Mouse (Mus musculus): ENCODE results near the gene Adamtsl1. TPM values are rescaled to one million over a fixed set of nuclear protein-coding genes. Genes with fewer than 3 reads are reported as not detected.

The Adamtsl1 gene
- total RNA-seq, 1 experiment = 6.3 TPM

GRCm38 (mm10) chr4:86289511-86290273, 775.7 kb downstream of the Adamtsl1 start:
- Histone ChIP-seq H3K9ac (ENCODE audit: insufficient read depth, low read depth, low read length, poor library complexity, severe bottlenecking) (no peak overlapping the region), H3K9me3 (ENCODE audit: control insufficient read depth, insufficient read depth, low read depth, low read length) (no peaks in the 10 kb centered on the region), H3K36me3 (ENCODE audit: control insufficient read depth, insufficient read depth, low read length, poor library complexity, severe bottlenecking) (no peaks in the 10 kb centered on the region), H3K4me3 (ENCODE audit: insufficient read depth in 1 of 2, low read depth in 1 of 2, low read length in 2 of 2, poor library complexity in 1 of 2, severe bottlenecking in 1 of 2) (no peak overlapping the region), H3K27ac (ENCODE audit: insufficient read depth, low read depth, low read length, poor library complexity, severe bottlenecking) (no peak overlapping the region), H3K4me1 (ENCODE audit: control insufficient read depth in 2 of 2, insufficient read depth in 2 of 2, low read length in 2 of 2, poor library complexity in 1 of 2) (no peaks in the 10 kb centered on the region)
- DNase-seq (ENCODE audit: low read depth, low spot score) = no peak
- in situ Hi-C loops (cut with MboI; ENCODE audit: low sequenced_read_pairs in 2 of 2, unreplicated experiment in 2 of 2) = no loop called here
- TF ChIP-seq ZNF384 (IDR thresholded peaks at IDR 0.05; ENCODE audit: low read depth, low read length) (no peak), CHD2 (IDR thresholded peaks at IDR 0.05; ENCODE audit: low read depth, low read length) (no peak), HCFC1 (IDR thresholded peaks at IDR 0.05; ENCODE audit: borderline replicate concordance, insufficient read depth, low read length) (no peak), ZC3H11A (IDR thresholded peaks at IDR 0.05; ENCODE audit: borderline replicate concordance, low read depth, low read length) (no peak), MAFK (IDR thresholded peaks at IDR 0.05; ENCODE audit: insufficient read depth, low read depth, low read length) (no peak)

GRCm38 (mm10) chr4:86294828-86295251, 780.9 kb downstream of the Adamtsl1 start:
- no peaks in the 10 kb centered on the region for H3K4me1 ChIP-seq (ENCODE audit: control insufficient read depth in 2 of 2, insufficient read depth in 2 of 2, low read length in 2 of 2, poor library complexity in 1 of 2)
- no peaks in the 10 kb centered on the region for H3K9me3 ChIP-seq (ENCODE audit: control insufficient read depth, insufficient read depth, low read depth, low read length)
- no peaks in the 10 kb centered on the region for H3K36me3 ChIP-seq (ENCODE audit: control insufficient read depth, insufficient read depth, low read length, poor library complexity, severe bottlenecking)
- no peak for TF ChIP-seq ZNF384 (IDR thresholded peaks at IDR 0.05; ENCODE audit: low read depth, low read length)
- no peak overlapping the region for H3K9ac ChIP-seq (ENCODE audit: insufficient read depth, low read depth, low read length, poor library complexity, severe bottlenecking)
- no peak overlapping the region for H3K27ac ChIP-seq (ENCODE audit: insufficient read depth, low read depth, low read length, poor library complexity, severe bottlenecking)
- no peak overlapping the region for H3K4me3 ChIP-seq (ENCODE audit: insufficient read depth in 1 of 2, low read depth in 1 of 2, low read length in 2 of 2, poor library complexity in 1 of 2, severe bottlenecking in 1 of 2)
- no peak for DNase-seq (ENCODE audit: low read depth, low spot score)
- in situ Hi-C loops (cut with MboI; ENCODE audit: low sequenced_read_pairs in 2 of 2, unreplicated experiment in 2 of 2) = no loop called here

- no peaks in the 10 kb centered on the region for H3K9me3 ChIP-seq (ENCODE audit: control insufficient read depth, insufficient read depth, low read depth, low read length)
- DNase-seq (ENCODE audit: low read depth, low spot score) = no peak
- TF ChIP-seq ZNF384 (IDR thresholded peaks at IDR 0.05; ENCODE audit: low read depth, low read length) = no peak
- H3K27ac ChIP-seq (ENCODE audit: insufficient read depth, low read depth, low read length, poor library complexity, severe bottlenecking) = no peak overlapping the region
- no peak overlapping the region for H3K9ac ChIP-seq (ENCODE audit: insufficient read depth, low read depth, low read length, poor library complexity, severe bottlenecking)
- no peaks in the 10 kb centered on the region for H3K4me1 ChIP-seq (ENCODE audit: control insufficient read depth in 2 of 2, insufficient read depth in 2 of 2, low read length in 2 of 2, poor library complexity in 1 of 2)
- no peak overlapping the region for H3K4me3 ChIP-seq (ENCODE audit: insufficient read depth in 1 of 2, low read depth in 1 of 2, low read length in 2 of 2, poor library complexity in 1 of 2, severe bottlenecking in 1 of 2)
- H3K36me3 ChIP-seq (ENCODE audit: control insufficient read depth, insufficient read depth, low read length, poor library complexity, severe bottlenecking) = no peaks in the 10 kb centered on the region
- in situ Hi-C loops (cut with MboI; ENCODE audit: low sequenced_read_pairs in 2 of 2, unreplicated experiment in 2 of 2) = no loop called here
Observed at GRCm38 (mm10) chr4:86301469-86301868, 787.5 kb downstream of the Adamtsl1 start.

- DNase-seq (ENCODE audit: low read depth, low spot score) = no peak
- TF ChIP-seq ZNF384 (IDR thresholded peaks at IDR 0.05; ENCODE audit: low read depth, low read length) (no peak), HCFC1 (IDR thresholded peaks at IDR 0.05; ENCODE audit: borderline replicate concordance, insufficient read depth, low read length) (no peak), MAFK (IDR thresholded peaks at IDR 0.05; ENCODE audit: insufficient read depth, low read depth, low read length) (no peak), CHD2 (IDR thresholded peaks at IDR 0.05; ENCODE audit: low read depth, low read length) (no peak), ZC3H11A (IDR thresholded peaks at IDR 0.05; ENCODE audit: borderline replicate concordance, low read depth, low read length) (no peak)
- H3K9me3 ChIP-seq (ENCODE audit: control insufficient read depth, insufficient read depth, low read depth, low read length) = no peaks in the 10 kb centered on the region
- no peaks in the 10 kb centered on the region for H3K4me1 ChIP-seq (ENCODE audit: control insufficient read depth in 2 of 2, insufficient read depth in 2 of 2, low read length in 2 of 2, poor library complexity in 1 of 2)
- no peak overlapping the region for H3K9ac ChIP-seq (ENCODE audit: insufficient read depth, low read depth, low read length, poor library complexity, severe bottlenecking)
- in situ Hi-C loops (cut with MboI; ENCODE audit: low sequenced_read_pairs in 2 of 2, unreplicated experiment in 2 of 2) = no loop called here
- H3K36me3 ChIP-seq (ENCODE audit: control insufficient read depth, insufficient read depth, low read length, poor library complexity, severe bottlenecking) = no peaks in the 10 kb centered on the region
- H3K27ac ChIP-seq (ENCODE audit: insufficient read depth, low read depth, low read length, poor library complexity, severe bottlenecking) = no peak overlapping the region
- H3K4me3 ChIP-seq (ENCODE audit: insufficient read depth in 1 of 2, low read depth in 1 of 2, low read length in 2 of 2, poor library complexity in 1 of 2, severe bottlenecking in 1 of 2) = no peak overlapping the region
Observed at GRCm38 (mm10) chr4:86302095-86302494, 788.1 kb downstream of the Adamtsl1 start.

- H3K9ac ChIP-seq (ENCODE audit: insufficient read depth, low read depth, low read length, poor library complexity, severe bottlenecking) = no peak overlapping the region
- TF ChIP-seq MAFK (IDR thresholded peaks at IDR 0.05; ENCODE audit: insufficient read depth, low read depth, low read length) (peak; percentile 66), ZNF384 (IDR thresholded peaks at IDR 0.05; ENCODE audit: low read depth, low read length) (no peak)
- no peak for DNase-seq (ENCODE audit: low read depth, low spot score)
- in situ Hi-C loops (cut with MboI; ENCODE audit: low sequenced_read_pairs in 2 of 2, unreplicated experiment in 2 of 2) = no loop called here
- H3K36me3 ChIP-seq (ENCODE audit: control insufficient read depth, insufficient read depth, low read length, poor library complexity, severe bottlenecking) = no peaks in the 10 kb centered on the region
- no peak overlapping the region for H3K27ac ChIP-seq (ENCODE audit: insufficient read depth, low read depth, low read length, poor library complexity, severe bottlenecking)
- no peaks in the 10 kb centered on the region for H3K9me3 ChIP-seq (ENCODE audit: control insufficient read depth, insufficient read depth, low read depth, low read length)
- no peaks in the 10 kb centered on the region for H3K4me1 ChIP-seq (ENCODE audit: control insufficient read depth in 2 of 2, insufficient read depth in 2 of 2, low read length in 2 of 2, poor library complexity in 1 of 2)
- no peak overlapping the region for H3K4me3 ChIP-seq (ENCODE audit: insufficient read depth in 1 of 2, low read depth in 1 of 2, low read length in 2 of 2, poor library complexity in 1 of 2, severe bottlenecking in 1 of 2)
Observed at GRCm38 (mm10) chr4:86306753-86307152, 792.8 kb downstream of the Adamtsl1 start.

Measured in ES-E14 (cell line).